Mouse (Mus musculus) T-helper 17 cell (primary cell): Measurements from ENCODE around the gene Nek6.

Experiments used
- in situ Hi-C, 2 experiments: fragments of 300-600 bp; cut with MboI, MseI; formaldehyde crosslinking; loops; 1 replicate in 1 of 2; 2 replicates in 1 of 2; pipeline ENCODE4 v1.15.1; 2025; ENCODE audit warnings: high pct_unique_total_duplicates in 2 of 2

Gene Nek6

GRCm38 (mm10) chr2:38536331-38536731 is 24.9 kb downstream of the Nek6 start:
- in situ Hi-C loops = no loop called here

- in situ Hi-C loops = loop anchor here in 1 of 2 experiments (5.0 kb wide), 1 partner anchor 72 kb away; no protein-coding TSS in a partner anchor
These were observed 28.2 kb downstream of the Nek6 start for GRCm38 (mm10) chr2:38539677-38540076.

DNA sequence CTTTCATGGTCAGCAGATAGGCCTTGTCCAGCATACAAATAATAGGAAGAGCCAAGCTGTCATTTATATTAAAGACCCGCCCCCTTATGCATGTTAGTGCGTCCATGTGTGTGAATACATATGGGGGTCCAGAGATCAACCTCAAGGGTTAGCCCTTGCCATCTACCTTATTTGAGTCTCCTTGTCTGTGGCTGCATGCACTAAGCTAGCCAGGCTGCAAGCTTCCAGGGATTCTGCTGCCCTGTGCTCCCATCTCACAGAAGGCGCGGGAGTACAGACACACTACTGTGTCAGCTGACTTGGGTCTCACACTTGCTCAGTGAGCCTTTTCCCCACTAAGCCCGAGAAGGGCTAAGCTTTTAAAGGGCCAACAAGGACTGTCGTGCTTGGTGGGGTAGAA is 29.2 kb downstream of the Nek6 start:
- in situ Hi-C loops = loop anchor here in 1 of 2 experiments (5.0 kb wide), 1 partner anchor 73 kb away; no protein-coding TSS in a partner anchor

DNA sequence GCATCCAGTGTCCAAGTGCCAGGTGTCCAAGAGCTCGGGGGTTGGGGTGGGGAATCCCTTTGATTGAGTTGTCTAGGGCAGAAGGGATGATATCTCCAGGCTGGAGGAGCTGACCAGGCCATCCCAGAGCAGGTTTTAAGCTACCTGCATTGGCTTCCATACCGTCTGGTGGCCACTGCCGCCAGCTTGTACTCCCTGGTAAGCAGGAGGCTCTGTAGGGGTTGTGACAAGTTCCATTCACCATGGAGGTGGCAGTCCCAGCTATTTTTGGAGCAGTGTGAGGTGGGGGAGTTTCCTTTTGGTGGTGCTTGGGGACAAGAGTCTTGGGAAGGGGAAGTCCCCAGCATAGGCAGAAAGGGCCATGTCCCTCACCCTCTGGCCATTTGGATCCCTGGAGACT is 29.7 kb downstream of the Nek6 start:
- in situ Hi-C loops = loop anchor here in 1 of 2 experiments (5.0 kb wide), 1 partner anchor 74 kb away; no protein-coding TSS in a partner anchor

DNA sequence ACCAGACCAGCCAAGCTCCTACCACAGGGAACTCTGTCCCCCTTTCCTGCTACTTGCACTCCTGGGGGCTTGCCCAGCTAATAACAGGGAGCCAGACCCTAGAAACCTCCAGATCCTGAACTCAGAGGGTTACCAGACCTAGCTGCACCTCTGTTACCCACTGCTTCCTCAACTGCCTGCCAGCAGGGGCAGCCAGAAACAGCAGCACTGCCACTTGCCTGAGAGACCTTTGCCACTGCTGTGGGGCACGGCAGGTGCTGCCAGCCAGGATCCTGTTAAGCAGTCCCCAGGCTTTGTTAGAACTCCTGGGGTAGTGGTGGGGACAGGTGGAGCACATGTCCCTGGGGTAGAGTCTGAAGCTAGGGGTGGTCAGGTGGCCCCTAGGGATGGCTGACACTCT is 30.1 kb downstream of the Nek6 start:
- in situ Hi-C loops = loop anchor here in 1 of 2 experiments (5.0 kb wide), 1 partner anchor 74 kb away; no protein-coding TSS in a partner anchor

- in situ Hi-C loops = loop anchor here in 1 of 2 experiments (5.0 kb wide), 1 partner anchor 75 kb away; no protein-coding TSS in a partner anchor
These were observed 30.9 kb downstream of the Nek6 start for GRCm38 (mm10) chr2:38542366-38542765.

GRCm38 (mm10) chr2:38543158-38543557 is 31.7 kb downstream of the Nek6 start:
- in situ Hi-C loops = loop anchor here in 1 of 2 experiments (5.0 kb wide), 1 partner anchor 76 kb away; no protein-coding TSS in a partner anchor

DNA sequence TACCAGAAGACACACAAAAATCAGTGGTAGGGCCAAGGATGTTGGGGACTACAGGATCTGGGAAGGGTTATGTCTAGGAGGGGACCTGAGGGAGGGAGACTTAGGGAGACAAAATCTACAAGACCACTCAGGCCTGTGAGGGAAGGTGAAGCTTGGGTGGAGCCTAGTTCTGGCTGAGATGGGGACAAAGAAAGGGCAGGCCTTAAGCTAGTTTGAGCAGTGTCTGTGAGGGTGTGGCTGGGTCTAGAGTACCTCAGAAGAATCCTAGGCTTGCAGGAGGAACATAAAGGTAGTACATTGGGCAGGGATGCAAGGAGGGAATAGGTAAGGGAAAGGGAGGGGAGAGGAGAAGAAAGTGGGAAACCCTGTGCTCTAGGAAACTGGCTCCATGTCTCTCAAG is 32.9 kb downstream of the Nek6 start:
- in situ Hi-C loops = loop anchor here in 1 of 2 experiments (5.0 kb wide), 1 partner anchor 77 kb away; no protein-coding TSS in a partner anchor

- in situ Hi-C loops = loop anchor here in 1 of 2 experiments (5.0 kb wide), 1 partner anchor 78 kb away; no protein-coding TSS in a partner anchor
These were observed 33.5 kb downstream of the Nek6 start for GRCm38 (mm10) chr2:38544982-38545381.

GRCm38 (mm10) chr2:38545706-38546105 is 34.3 kb downstream of the Nek6 start:
- in situ Hi-C loops = no loop called here

GRCm38 (mm10) chr2:38546222-38546621 is 34.8 kb downstream of the Nek6 start:
- in situ Hi-C loops = no loop called here

GRCm38 (mm10) chr2:38546748-38547147 is 35.3 kb downstream of the Nek6 start:
- in situ Hi-C loops = no loop called here

GRCm38 (mm10) chr2:38547793-38548517 is 36.5 kb downstream of the Nek6 start:
- in situ Hi-C loops = no loop called here

GRCm38 (mm10) chr2:38552004-38552443 is 40.6 kb downstream of the Nek6 start:
- in situ Hi-C loops = no loop called here

- in situ Hi-C loops = no loop called here
These were observed 43.0 kb downstream of the Nek6 start for GRCm38 (mm10) chr2:38554226-38554995.

GRCm38 (mm10) chr2:38555659-38556058 is 44.2 kb downstream of the Nek6 start:
- in situ Hi-C loops = no loop called here

DNA sequence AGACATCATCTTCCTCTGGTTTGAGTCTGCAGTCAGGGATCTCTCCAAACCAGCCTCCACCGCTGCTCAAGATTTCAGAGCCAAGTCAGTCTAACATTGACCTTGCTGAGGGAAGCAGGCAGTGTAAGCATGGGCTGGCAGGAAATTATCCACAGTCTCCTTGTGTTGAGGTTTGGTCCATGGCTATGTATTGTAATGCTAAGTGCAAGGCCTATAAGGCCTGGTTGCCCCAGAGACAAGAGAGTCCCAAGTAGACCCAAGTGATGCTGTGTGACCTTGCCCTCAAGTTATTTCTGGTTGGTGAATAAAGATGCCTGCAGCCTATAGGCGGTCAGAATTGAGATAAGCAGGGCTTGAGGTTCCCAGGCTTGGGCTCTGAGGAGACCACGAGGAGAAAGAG is 45.3 kb downstream of the Nek6 start:
- in situ Hi-C loops = no loop called here

DNA sequence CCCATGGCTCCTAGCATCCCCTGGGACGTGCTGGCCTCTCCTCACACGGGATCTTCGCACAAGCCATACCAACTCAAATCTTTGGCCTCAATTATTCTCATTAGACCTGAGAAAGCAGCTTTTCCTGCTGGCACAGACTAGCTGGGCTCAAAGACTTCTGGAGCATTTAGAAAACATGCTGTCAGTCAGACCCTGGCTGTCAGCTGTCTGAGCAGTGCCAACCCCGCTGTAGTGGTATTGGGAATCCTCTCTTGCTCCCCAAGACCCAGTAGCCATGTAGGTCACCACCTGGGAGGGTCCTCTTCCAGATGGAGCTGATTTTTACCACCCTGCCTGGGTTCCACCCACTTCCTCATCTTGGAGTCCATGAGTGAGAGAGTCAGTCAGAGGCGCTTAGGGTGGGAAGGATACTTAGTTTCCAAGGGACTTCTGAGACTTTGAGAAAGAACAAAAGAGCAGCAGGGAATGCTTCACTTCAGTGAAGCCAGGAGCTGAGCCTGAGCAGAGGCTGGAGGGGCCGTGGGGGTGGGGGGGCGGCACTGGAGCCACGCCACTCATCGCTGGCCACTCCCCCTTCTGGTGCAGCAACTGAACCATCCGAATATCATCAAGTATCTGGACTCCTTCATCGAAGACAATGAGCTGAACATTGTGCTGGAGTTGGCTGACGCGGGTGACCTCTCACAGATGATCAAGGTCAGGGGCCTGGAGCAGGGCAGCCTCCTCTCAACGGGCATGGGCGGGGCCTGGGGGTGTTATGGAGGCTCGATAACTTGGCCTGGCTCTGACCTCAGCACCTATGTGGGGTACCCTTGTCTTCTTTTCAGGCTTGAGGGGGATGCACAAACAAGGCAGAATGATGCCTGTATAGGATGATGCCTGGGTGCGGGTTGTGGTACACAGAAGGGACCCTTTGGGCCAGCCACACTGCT is 49.1 kb downstream of the Nek6 start:
- in situ Hi-C loops = no loop called here

DNA sequence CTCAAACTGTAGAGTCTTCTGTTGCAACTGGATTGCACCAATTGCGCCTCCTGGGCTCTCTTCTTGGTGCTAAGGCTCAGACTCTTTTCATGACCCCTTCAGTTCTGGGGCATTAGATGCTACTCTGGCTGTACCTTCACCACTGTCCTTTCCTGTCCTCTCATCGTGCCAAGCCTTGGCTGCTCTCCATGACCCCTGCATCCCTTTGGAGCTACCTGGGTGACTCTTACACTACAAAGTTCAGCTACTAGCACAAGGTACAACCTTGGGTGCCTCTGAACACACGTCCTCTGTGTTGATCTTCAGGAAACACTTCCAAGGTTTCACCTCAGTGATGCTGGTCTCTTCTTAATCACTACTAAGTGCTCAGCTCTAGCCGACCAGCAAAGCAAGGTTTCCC is 51.2 kb downstream of the Nek6 start:
- in situ Hi-C loops = no loop called here

DNA sequence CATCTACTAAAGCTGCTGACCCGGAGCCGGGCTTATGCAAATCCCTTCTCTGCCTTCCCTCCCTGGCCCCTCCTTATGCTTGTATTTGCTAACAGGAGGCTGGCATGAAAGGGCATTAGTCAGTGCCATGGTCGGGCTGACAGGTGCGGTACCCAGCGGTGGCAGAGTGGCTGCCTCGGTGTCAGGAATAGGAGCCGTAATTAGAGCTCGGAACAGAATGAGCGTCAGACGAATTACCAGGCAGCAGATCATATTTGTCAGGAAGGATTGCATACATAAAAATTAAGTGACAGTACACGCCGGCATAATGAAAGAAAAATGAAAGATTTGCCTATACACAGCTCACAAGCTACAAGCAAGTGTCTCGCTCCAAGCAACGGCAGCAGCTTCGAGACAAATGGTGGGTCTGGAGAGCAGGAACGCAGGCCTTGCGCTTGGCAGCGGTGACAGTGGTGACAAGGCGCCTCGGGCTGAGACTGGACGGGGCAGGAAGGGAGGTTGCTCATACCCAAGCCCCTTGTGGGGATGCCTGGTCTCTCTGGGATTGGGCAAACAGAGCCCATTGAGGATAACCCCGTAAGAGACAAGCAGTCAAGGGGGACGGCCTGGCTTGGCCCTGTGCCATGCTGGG is 60.6 kb downstream of the Nek6 start:
- in situ Hi-C loops = no loop called here

GRCm38 (mm10) chr2:38574697-38575096 is 63.3 kb downstream of the Nek6 start:
- in situ Hi-C loops = no loop called here
